Mouse (Mus musculus) brain, embryonic 14.5 days (tissue): ENCODE measurements around the gene Inka1.

ENCODE experiments used
- CTCF ChIP-seq: fragments of 200-500 bp; IDR thresholded peaks from 2 replicates; pipeline ENCODE4 v1.5.1; 2012; ENCODE audit warnings: inconsistent platforms, mild to moderate bottlenecking, moderate library complexity, borderline replicate concordance; ENCODE audit not compliant: insufficient read depth, insufficient read length; ENCODE audit errors: extremely low read depth
- POLR2A ChIP-seq: fragments of 200-500 bp; IDR thresholded peaks from 2 replicates; pipeline ENCODE4 v1.6.1; 2012; ENCODE audit warnings: mild to moderate bottlenecking, inconsistent platforms, borderline replicate concordance; ENCODE audit not compliant: poor library complexity, insufficient read depth, insufficient read length, severe bottlenecking; ENCODE audit errors: extremely low read depth

DNA sequence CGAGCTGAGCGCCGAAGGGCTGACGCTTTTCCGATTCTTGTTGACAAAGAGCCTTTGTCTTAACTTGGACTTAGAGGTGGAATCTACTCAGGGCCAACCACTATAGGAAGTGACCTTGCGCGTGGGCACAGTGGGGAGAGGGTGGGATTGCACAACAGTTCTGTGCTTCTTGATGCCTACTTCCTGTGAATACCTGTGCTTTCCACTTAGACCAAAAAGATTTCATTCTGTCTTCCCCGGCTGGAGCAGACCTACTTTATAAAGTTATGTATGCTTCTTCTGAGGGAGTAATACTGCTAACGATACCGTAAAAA is 35.8 kb downstream of the Inka1 start, which contains the start of gene Traip:
- no peak for TF ChIP-seq CTCF
- no peak for TF ChIP-seq POLR2A
